Mouse (Mus musculus): ENCODE measurements around the gene Rfx1. TPM values are rescaled to one million over a fixed set of nuclear protein-coding genes. Genes with fewer than 3 reads are reported as not detected.

Gene Rfx1
- polyA plus RNA-seq, 1 experiment from 2014 or later, result 11.3 TPM

GRCm38 (mm10) chr8:84067047-84067573 is 476 bp downstream of the Rfx1 start:
- H3K36me3 ChIP-seq (ENCODE audit: control insufficient read depth, insufficient read depth, low read length), result no peaks in the 10 kb centered on the region
- H3K27me3 ChIP-seq (ENCODE audit: control insufficient read depth, insufficient read depth, low read depth, low read length), result no peaks in the 10 kb centered on the region
- peak overlapping the region; percentile 97 for H3K4me3 ChIP-seq (ENCODE audit: low read depth, low read length)
- peak overlapping the region; percentile 91 for H3K9ac ChIP-seq (ENCODE audit: low read depth, low read length)
- H3K4me1 ChIP-seq (ENCODE audit: control insufficient read depth, insufficient read depth, low read length), result peaks cover 34% of the 10 kb centered on the region
- under 1% methylated on average over 52 of the region's 58 CpGs for WGBS
- peak overlapping the region; percentile 97 for H3K27ac ChIP-seq (ENCODE audit: low read length)
- peak; percentile 66 for ATAC-seq
- peak overlapping the region; percentile 63 for H3K4me2 ChIP-seq (ENCODE audit: low read length)
- no peaks in the 10 kb centered on the region for H3K9me3 ChIP-seq (replicated peaks; ENCODE audit: control insufficient read depth, low read length, poor library complexity, severe bottlenecking)

- H3K36me3 ChIP-seq (ENCODE audit: control insufficient read depth, insufficient read depth, low read length), result no peaks in the 10 kb centered on the region
- H3K4me2 ChIP-seq (ENCODE audit: low read length), result peak overlapping the region; percentile 63
- 89% methylated on average over 7 of the region's 7 CpGs for WGBS
- H3K9me3 ChIP-seq (replicated peaks; ENCODE audit: control insufficient read depth, low read length, poor library complexity, severe bottlenecking), result no peaks in the 10 kb centered on the region
- peaks cover 42% of the 10 kb centered on the region for H3K4me1 ChIP-seq (ENCODE audit: control insufficient read depth, insufficient read depth, low read length)
- H3K27ac ChIP-seq (ENCODE audit: low read length), result no peak overlapping the region
- H3K27me3 ChIP-seq (ENCODE audit: control insufficient read depth, insufficient read depth, low read depth, low read length), result no peaks in the 10 kb centered on the region
- H3K4me3 ChIP-seq (ENCODE audit: low read depth, low read length), result peak overlapping the region; percentile 97
- H3K9ac ChIP-seq (ENCODE audit: low read depth, low read length), result no peak overlapping the region
- no peak for ATAC-seq
These were observed 1.3 kb downstream of the Rfx1 start for GRCm38 (mm10) chr8:84067911-84068310.

- Histone ChIP-seq H3K4me1 (ENCODE audit: control insufficient read depth, insufficient read depth, low read length) (peaks cover 47% of the 10 kb centered on the region), H3K9me3 (replicated peaks; ENCODE audit: control insufficient read depth, low read length, poor library complexity, severe bottlenecking) (no peaks in the 10 kb centered on the region), H3K4me2 (ENCODE audit: low read length) (peak overlapping the region; percentile 63), H3K27ac (ENCODE audit: low read length) (no peak overlapping the region), H3K36me3 (ENCODE audit: control insufficient read depth, insufficient read depth, low read length) (no peaks in the 10 kb centered on the region), H3K4me3 (ENCODE audit: low read depth, low read length) (no peak overlapping the region), H3K27me3 (ENCODE audit: control insufficient read depth, insufficient read depth, low read depth, low read length) (no peaks in the 10 kb centered on the region), H3K9ac (ENCODE audit: low read depth, low read length) (no peak overlapping the region)
- 77% methylated on average over 12 of the region's 12 CpGs for WGBS
- ATAC-seq, result no peak
These were observed 1.8 kb downstream of the Rfx1 start for GRCm38 (mm10) chr8:84068316-84069035.

- peaks cover 53% of the 10 kb centered on the region for H3K4me1 ChIP-seq (ENCODE audit: control insufficient read depth, insufficient read depth, low read length)
- peak overlapping the region; percentile 50 for H3K27ac ChIP-seq (ENCODE audit: low read length)
- H3K4me2 ChIP-seq (ENCODE audit: low read length), result peak overlapping the region; percentile 12; the same call in 1 of the 2 replicates
- no peak overlapping the region for H3K4me3 ChIP-seq (ENCODE audit: low read depth, low read length)
- no peaks in the 10 kb centered on the region for H3K9me3 ChIP-seq (replicated peaks; ENCODE audit: control insufficient read depth, low read length, poor library complexity, severe bottlenecking)
- no peaks in the 10 kb centered on the region for H3K36me3 ChIP-seq (ENCODE audit: control insufficient read depth, insufficient read depth, low read length)
- no peaks in the 10 kb centered on the region for H3K27me3 ChIP-seq (ENCODE audit: control insufficient read depth, insufficient read depth, low read depth, low read length)
- H3K9ac ChIP-seq (ENCODE audit: low read depth, low read length), result no peak overlapping the region
- 52% methylated on average over 1 of the region's 1 CpGs for WGBS
- no peak for ATAC-seq
These were observed 2.5 kb downstream of the Rfx1 start for GRCm38 (mm10) chr8:84069169-84069568.

- Histone ChIP-seq H3K4me3 (ENCODE audit: low read depth, low read length) (no peak overlapping the region), H3K9ac (ENCODE audit: low read depth, low read length) (peak overlapping the region; percentile 1; the same call in 1 of the 2 replicates), H3K4me1 (ENCODE audit: control insufficient read depth, insufficient read depth, low read length) (peaks cover 53% of the 10 kb centered on the region), H3K27me3 (ENCODE audit: control insufficient read depth, insufficient read depth, low read depth, low read length) (no peaks in the 10 kb centered on the region), H3K27ac (ENCODE audit: low read length) (peak overlapping the region; percentile 50), H3K36me3 (ENCODE audit: control insufficient read depth, insufficient read depth, low read length) (no peaks in the 10 kb centered on the region), H3K4me2 (ENCODE audit: low read length) (peak overlapping the region; percentile 12; the same call in 1 of the 2 replicates), H3K9me3 (replicated peaks; ENCODE audit: control insufficient read depth, low read length, poor library complexity, severe bottlenecking) (no peaks in the 10 kb centered on the region)
- 46% methylated on average over 2 of the region's 2 CpGs for WGBS
- no peak for ATAC-seq
These were observed 3.1 kb downstream of the Rfx1 start for GRCm38 (mm10) chr8:84069750-84070149.

- H3K4me3 ChIP-seq (ENCODE audit: low read depth, low read length), result no peak overlapping the region
- 84% methylated on average over 5 of the region's 5 CpGs for WGBS
- H3K4me1 ChIP-seq (ENCODE audit: control insufficient read depth, insufficient read depth, low read length), result peaks cover 53% of the 10 kb centered on the region
- H3K36me3 ChIP-seq (ENCODE audit: control insufficient read depth, insufficient read depth, low read length), result peaks cover 3% of the 10 kb centered on the region; the same call in 1 of the 2 replicates
- no peak for ATAC-seq
- no peaks in the 10 kb centered on the region for H3K9me3 ChIP-seq (replicated peaks; ENCODE audit: control insufficient read depth, low read length, poor library complexity, severe bottlenecking)
- H3K9ac ChIP-seq (ENCODE audit: low read depth, low read length), result peak overlapping the region; percentile 1; the same call in 1 of the 2 replicates
- H3K4me2 ChIP-seq (ENCODE audit: low read length), result no peak overlapping the region
- H3K27me3 ChIP-seq (ENCODE audit: control insufficient read depth, insufficient read depth, low read depth, low read length), result no peaks in the 10 kb centered on the region
- no peak overlapping the region for H3K27ac ChIP-seq (ENCODE audit: low read length)
These were observed 3.6 kb downstream of the Rfx1 start for GRCm38 (mm10) chr8:84070241-84070640.

- H3K4me1 ChIP-seq (ENCODE audit: control insufficient read depth, insufficient read depth, low read length), result peaks cover 51% of the 10 kb centered on the region
- no peak overlapping the region for H3K4me2 ChIP-seq (ENCODE audit: low read length)
- no peaks in the 10 kb centered on the region for H3K27me3 ChIP-seq (ENCODE audit: control insufficient read depth, insufficient read depth, low read depth, low read length)
- no peak overlapping the region for H3K27ac ChIP-seq (ENCODE audit: low read length)
- no peaks in the 10 kb centered on the region for H3K9me3 ChIP-seq (replicated peaks; ENCODE audit: control insufficient read depth, low read length, poor library complexity, severe bottlenecking)
- peaks cover 4% of the 10 kb centered on the region; the same call in 1 of the 2 replicates for H3K36me3 ChIP-seq (ENCODE audit: control insufficient read depth, insufficient read depth, low read length)
- no peak for ATAC-seq
- no peak overlapping the region for H3K4me3 ChIP-seq (ENCODE audit: low read depth, low read length)
- WGBS, result 80% methylated on average over 2 of the region's 2 CpGs
- no peak overlapping the region for H3K9ac ChIP-seq (ENCODE audit: low read depth, low read length)
These were observed 4.0 kb downstream of the Rfx1 start for GRCm38 (mm10) chr8:84070667-84071066.

- no peaks in the 10 kb centered on the region for H3K27me3 ChIP-seq (ENCODE audit: control insufficient read depth, insufficient read depth, low read depth, low read length)
- peaks cover 5% of the 10 kb centered on the region for H3K36me3 ChIP-seq (ENCODE audit: control insufficient read depth, insufficient read depth, low read length)
- WGBS, result 80% methylated on average over 3 of the region's 3 CpGs
- no peak overlapping the region for H3K4me3 ChIP-seq (ENCODE audit: low read depth, low read length)
- H3K4me1 ChIP-seq (ENCODE audit: control insufficient read depth, insufficient read depth, low read length), result peaks cover 51% of the 10 kb centered on the region
- no peak overlapping the region for H3K27ac ChIP-seq (ENCODE audit: low read length)
- H3K9ac ChIP-seq (ENCODE audit: low read depth, low read length), result no peak overlapping the region
- no peak for ATAC-seq
- no peak overlapping the region for H3K4me2 ChIP-seq (ENCODE audit: low read length)
- no peaks in the 10 kb centered on the region for H3K9me3 ChIP-seq (replicated peaks; ENCODE audit: control insufficient read depth, low read length, poor library complexity, severe bottlenecking)
These were observed 5.3 kb downstream of the Rfx1 start for GRCm38 (mm10) chr8:84071921-84072320.

GRCm38 (mm10) chr8:84072321-84072720 is 5.7 kb downstream of the Rfx1 start:
- no peaks in the 10 kb centered on the region for H3K9me3 ChIP-seq (replicated peaks; ENCODE audit: control insufficient read depth, low read length, poor library complexity, severe bottlenecking)
- no peak overlapping the region for H3K4me3 ChIP-seq (ENCODE audit: low read depth, low read length)

More at GRCm38 (mm10) chr8:84072321-84072720, 5.7 kb downstream of the Rfx1 start:
- H3K27me3 ChIP-seq (ENCODE audit: control insufficient read depth, insufficient read depth, low read depth, low read length), result no peaks in the 10 kb centered on the region
- peak overlapping the region; percentile 80 for H3K27ac ChIP-seq (ENCODE audit: low read length)
- no peak for ATAC-seq
- H3K9ac ChIP-seq (ENCODE audit: low read depth, low read length), result no peak overlapping the region
- H3K4me2 ChIP-seq (ENCODE audit: low read length), result no peak overlapping the region
- 87% methylated on average over 10 of the region's 10 CpGs for WGBS
- H3K36me3 ChIP-seq (ENCODE audit: control insufficient read depth, insufficient read depth, low read length), result peaks cover 9% of the 10 kb centered on the region
- peaks cover 51% of the 10 kb centered on the region for H3K4me1 ChIP-seq (ENCODE audit: control insufficient read depth, insufficient read depth, low read length)

Measured in midbrain, embryonic 16.5 days (tissue).